Mouse (Mus musculus): ENCODE results near the gene Cluh. TPM values are rescaled to one million over a fixed set of nuclear protein-coding genes. Genes with fewer than 3 reads are reported as not detected.

The Cluh gene
- polyA plus RNA-seq, 1 experiment from 2014 or later: 28.2 TPM

GRCm38 (mm10) chr11:74666776-74667581, 17.7 kb downstream of the Cluh start:
- H3K4me2 ChIP-seq (replicated peaks; ENCODE audit: low read depth, low read length): no peak overlapping the region
- 97% methylated on average over 14 of the region's 14 CpGs for WGBS
- no peak overlapping the region for H3K27ac ChIP-seq (ENCODE audit: low read depth, low read length)
- ATAC-seq (ENCODE audit: low FRiP score, low TSS enrichment): no peak
- no peak overlapping the region for H3K4me3 ChIP-seq (ENCODE audit: low read length)
- no peaks in the 10 kb centered on the region for H3K27me3 ChIP-seq (ENCODE audit: control insufficient read depth, insufficient read depth, low read length)
- H3K36me3 ChIP-seq (ENCODE audit: control insufficient read depth, insufficient read depth, low read length): peaks cover 78% of the 10 kb centered on the region
- H3K9ac ChIP-seq (ENCODE audit: low read depth, low read length): no peak overlapping the region
- no peaks in the 10 kb centered on the region for H3K4me1 ChIP-seq (ENCODE audit: control insufficient read depth, insufficient read depth, low read length)
- H3K9me3 ChIP-seq (ENCODE audit: control insufficient read depth, low read length): no peaks in the 10 kb centered on the region

- WGBS: 94% methylated on average over 13 of the region's 13 CpGs
- H3K4me3 ChIP-seq (ENCODE audit: low read length): no peak overlapping the region
- H3K4me2 ChIP-seq (replicated peaks; ENCODE audit: low read depth, low read length): no peak overlapping the region
- no peaks in the 10 kb centered on the region for H3K4me1 ChIP-seq (ENCODE audit: control insufficient read depth, insufficient read depth, low read length)
- H3K27ac ChIP-seq (ENCODE audit: low read depth, low read length): no peak overlapping the region
- peaks cover 72% of the 10 kb centered on the region for H3K36me3 ChIP-seq (ENCODE audit: control insufficient read depth, insufficient read depth, low read length)
- H3K9ac ChIP-seq (ENCODE audit: low read depth, low read length): no peak overlapping the region
- no peaks in the 10 kb centered on the region for H3K9me3 ChIP-seq (ENCODE audit: control insufficient read depth, low read length)
- no peaks in the 10 kb centered on the region for H3K27me3 ChIP-seq (ENCODE audit: control insufficient read depth, insufficient read depth, low read length)
- no peak for ATAC-seq (ENCODE audit: low FRiP score, low TSS enrichment)
These were observed 18.3 kb downstream of the Cluh start for GRCm38 (mm10) chr11:74667582-74668010.

GRCm38 (mm10) chr11:74668466-74668865, 19.2 kb downstream of the Cluh start:
- Histone ChIP-seq H3K9me3 (ENCODE audit: control insufficient read depth, low read length) (no peaks in the 10 kb centered on the region), H3K9ac (ENCODE audit: low read depth, low read length) (no peak overlapping the region), H3K4me3 (ENCODE audit: low read length) (no peak overlapping the region), H3K4me2 (replicated peaks; ENCODE audit: low read depth, low read length) (no peak overlapping the region), H3K27me3 (ENCODE audit: control insufficient read depth, insufficient read depth, low read length) (no peaks in the 10 kb centered on the region), H3K27ac (ENCODE audit: low read depth, low read length) (no peak overlapping the region), H3K36me3 (ENCODE audit: control insufficient read depth, insufficient read depth, low read length) (peaks cover 67% of the 10 kb centered on the region), H3K4me1 (ENCODE audit: control insufficient read depth, insufficient read depth, low read length) (no peaks in the 10 kb centered on the region)
- 90% methylated on average over 5 of the region's 5 CpGs for WGBS
- ATAC-seq (ENCODE audit: low FRiP score, low TSS enrichment): no peak

- no peak overlapping the region for H3K4me3 ChIP-seq (ENCODE audit: low read length)
- no peaks in the 10 kb centered on the region for H3K27me3 ChIP-seq (ENCODE audit: control insufficient read depth, insufficient read depth, low read length)
- H3K27ac ChIP-seq (ENCODE audit: low read depth, low read length): no peak overlapping the region
- no peaks in the 10 kb centered on the region for H3K4me1 ChIP-seq (ENCODE audit: control insufficient read depth, insufficient read depth, low read length)
- peaks cover 64% of the 10 kb centered on the region for H3K36me3 ChIP-seq (ENCODE audit: control insufficient read depth, insufficient read depth, low read length)
- no peak for ATAC-seq (ENCODE audit: low FRiP score, low TSS enrichment)
- 85% methylated on average over 2 of the region's 2 CpGs for WGBS
- no peak overlapping the region for H3K4me2 ChIP-seq (replicated peaks; ENCODE audit: low read depth, low read length)
- no peaks in the 10 kb centered on the region for H3K9me3 ChIP-seq (ENCODE audit: control insufficient read depth, low read length)
- H3K9ac ChIP-seq (ENCODE audit: low read depth, low read length): no peak overlapping the region
These were observed 19.7 kb downstream of the Cluh start for GRCm38 (mm10) chr11:74668971-74669370.

- Histone ChIP-seq H3K36me3 (ENCODE audit: control insufficient read depth, insufficient read depth, low read length) (peaks cover 64% of the 10 kb centered on the region), H3K4me1 (ENCODE audit: control insufficient read depth, insufficient read depth, low read length) (no peaks in the 10 kb centered on the region)
- no peak for ATAC-seq (ENCODE audit: low FRiP score, low TSS enrichment)
These were observed 20.9 kb downstream of the Cluh start for GRCm38 (mm10) chr11:74670151-74670550.

GRCm38 (mm10) chr11:74671013-74671412, 21.7 kb downstream of the Cluh start:
- no peak overlapping the region for H3K4me2 ChIP-seq (replicated peaks; ENCODE audit: low read depth, low read length)
- no peak overlapping the region for H3K9ac ChIP-seq (ENCODE audit: low read depth, low read length)
- no peak overlapping the region for H3K27ac ChIP-seq (ENCODE audit: low read depth, low read length)
- no peaks in the 10 kb centered on the region for H3K9me3 ChIP-seq (ENCODE audit: control insufficient read depth, low read length)
- no peak overlapping the region for H3K4me3 ChIP-seq (ENCODE audit: low read length)
- H3K36me3 ChIP-seq (ENCODE audit: control insufficient read depth, insufficient read depth, low read length): peaks cover 60% of the 10 kb centered on the region
- H3K4me1 ChIP-seq (ENCODE audit: control insufficient read depth, insufficient read depth, low read length): no peaks in the 10 kb centered on the region
- 92% methylated on average over 1 of the region's 1 CpGs for WGBS
- no peak for ATAC-seq (ENCODE audit: low FRiP score, low TSS enrichment)
- H3K27me3 ChIP-seq (ENCODE audit: control insufficient read depth, insufficient read depth, low read length): no peaks in the 10 kb centered on the region

More at GRCm38 (mm10) chr11:74670151-74670550, 20.9 kb downstream of the Cluh start:
- H3K27me3 ChIP-seq (ENCODE audit: control insufficient read depth, insufficient read depth, low read length): no peaks in the 10 kb centered on the region
- H3K9ac ChIP-seq (ENCODE audit: low read depth, low read length): no peak overlapping the region
- H3K9me3 ChIP-seq (ENCODE audit: control insufficient read depth, low read length): no peaks in the 10 kb centered on the region
- no peak overlapping the region for H3K4me2 ChIP-seq (replicated peaks; ENCODE audit: low read depth, low read length)
- H3K4me3 ChIP-seq (ENCODE audit: low read length): no peak overlapping the region
- no peak overlapping the region for H3K27ac ChIP-seq (ENCODE audit: low read depth, low read length)

- 89% methylated on average over 5 of the region's 5 CpGs for WGBS
- peaks cover 59% of the 10 kb centered on the region for H3K36me3 ChIP-seq (ENCODE audit: control insufficient read depth, insufficient read depth, low read length)
These were observed 22.5 kb downstream of the Cluh start for GRCm38 (mm10) chr11:74671839-74672238.

GRCm38 (mm10) chr11:74672901-74673513, 23.7 kb downstream of the Cluh start:
- no peak overlapping the region for H3K9ac ChIP-seq (ENCODE audit: low read depth, low read length)
- no peak overlapping the region for H3K4me2 ChIP-seq (replicated peaks; ENCODE audit: low read depth, low read length)
- H3K4me3 ChIP-seq (ENCODE audit: low read length): no peak overlapping the region
- H3K27me3 ChIP-seq (ENCODE audit: control insufficient read depth, insufficient read depth, low read length): no peaks in the 10 kb centered on the region
- ATAC-seq (ENCODE audit: low FRiP score, low TSS enrichment): no peak
- peaks cover 59% of the 10 kb centered on the region for H3K36me3 ChIP-seq (ENCODE audit: control insufficient read depth, insufficient read depth, low read length)
- no peaks in the 10 kb centered on the region for H3K9me3 ChIP-seq (ENCODE audit: control insufficient read depth, low read length)
- no peak overlapping the region for H3K27ac ChIP-seq (ENCODE audit: low read depth, low read length)
- 84% methylated on average over 6 of the region's 6 CpGs for WGBS
- H3K4me1 ChIP-seq (ENCODE audit: control insufficient read depth, insufficient read depth, low read length): no peaks in the 10 kb centered on the region

More at GRCm38 (mm10) chr11:74671839-74672238, 22.5 kb downstream of the Cluh start:
- Histone ChIP-seq H3K4me3 (ENCODE audit: low read length) (no peak overlapping the region), H3K27ac (ENCODE audit: low read depth, low read length) (no peak overlapping the region), H3K4me1 (ENCODE audit: control insufficient read depth, insufficient read depth, low read length) (no peaks in the 10 kb centered on the region), H3K9me3 (ENCODE audit: control insufficient read depth, low read length) (no peaks in the 10 kb centered on the region), H3K27me3 (ENCODE audit: control insufficient read depth, insufficient read depth, low read length) (no peaks in the 10 kb centered on the region), H3K9ac (ENCODE audit: low read depth, low read length) (no peak overlapping the region), H3K4me2 (replicated peaks; ENCODE audit: low read depth, low read length) (no peak overlapping the region)
- no peak for ATAC-seq (ENCODE audit: low FRiP score, low TSS enrichment)

- Histone ChIP-seq H3K27me3 (ENCODE audit: control insufficient read depth, insufficient read depth, low read length) (no peaks in the 10 kb centered on the region), H3K9me3 (ENCODE audit: control insufficient read depth, low read length) (no peaks in the 10 kb centered on the region), H3K36me3 (ENCODE audit: control insufficient read depth, insufficient read depth, low read length) (peaks cover 61% of the 10 kb centered on the region), H3K4me3 (ENCODE audit: low read length) (no peak overlapping the region), H3K4me2 (replicated peaks; ENCODE audit: low read depth, low read length) (no peak overlapping the region), H3K4me1 (ENCODE audit: control insufficient read depth, insufficient read depth, low read length) (no peaks in the 10 kb centered on the region), H3K27ac (ENCODE audit: low read depth, low read length) (no peak overlapping the region), H3K9ac (ENCODE audit: low read depth, low read length) (no peak overlapping the region)
- no peak for ATAC-seq (ENCODE audit: low FRiP score, low TSS enrichment)
- WGBS: 96% methylated on average over 1 of the region's 1 CpGs
These were observed 24.3 kb downstream of the Cluh start for GRCm38 (mm10) chr11:74673561-74673960.

All from kidney, embryonic 14.5 days (tissue).